Mouse (Mus musculus): ENCODE data around the gene Fam178b.

DNA sequence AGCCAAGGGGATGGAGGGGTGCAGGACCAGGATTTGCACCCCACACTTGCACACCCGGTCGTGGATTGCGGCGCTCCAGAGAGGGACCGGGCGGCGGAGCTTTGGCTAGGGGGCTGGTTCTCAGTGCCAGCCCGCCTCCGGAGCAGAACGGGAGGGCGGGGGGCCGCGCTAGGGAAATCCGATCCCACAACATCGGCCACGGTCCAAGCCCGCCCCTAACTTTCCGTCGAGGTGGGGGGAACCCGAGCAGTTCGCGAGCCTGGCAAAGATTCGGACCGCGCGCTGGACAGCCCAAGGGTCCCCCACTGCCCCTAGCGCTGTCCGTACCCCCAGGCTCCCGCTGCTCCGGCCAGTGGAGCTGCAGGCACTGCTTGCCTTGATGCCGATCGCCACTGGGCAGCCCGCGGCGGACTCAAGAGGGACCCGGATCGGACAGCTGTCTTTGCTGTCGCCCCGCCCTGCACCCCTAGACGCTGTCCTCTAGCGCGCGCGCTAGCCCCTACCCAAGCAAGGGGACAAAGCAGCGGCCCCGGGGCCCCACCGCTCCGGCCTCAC, 125.4 kb downstream of the Fam178b start:
- no peak for TF ChIP-seq CTCF (IDR thresholded peaks at IDR 0.05; ENCODE audit: borderline replicate concordance, insufficient read depth, low read depth, low read length)
- no peak for TF ChIP-seq POLR2A (IDR thresholded peaks at IDR 0.05; ENCODE audit: borderline replicate concordance, insufficient read depth, low read length)

Measured in cerebellum, adult 2 months (tissue).